Mouse (Mus musculus) midbrain, embryonic 14.5 days (tissue): ENCODE measurements around the gene Eya4. TPM values are rescaled to one million over a fixed set of nuclear protein-coding genes. Genes with fewer than 3 reads are reported as not detected.

Experiments
- ATAC-seq: fragments of 200-750 bp; cut with Nextera tagmentation; 2 replicates; pipeline ENCODE4 v1.8.0; 2017; ENCODE audit warnings: moderate number of reproducible peaks, moderate library complexity; ENCODE audit not compliant: low FRiP score, low TSS enrichment
- DNase-seq: peaks from one replicate; pipeline ENCODE4 v3.0.0-alpha.2; 2015
- H3K27ac ChIP-seq: fragments of 300-500 bp; sonication (generic); replicated peaks from 2 replicates; pipeline ENCODE4 v1.5.1; 2014; ENCODE audit warnings: mild to moderate bottlenecking, low read depth, low read length, moderate library complexity
- H3K27me3 ChIP-seq: fragments of 300-500 bp; sonication (generic); 2 replicates; pipeline ENCODE4 v1.6.1; 2014; ENCODE audit warnings: low read length, control low read depth, mixed read lengths; ENCODE audit not compliant: control insufficient read depth, insufficient read depth
- H3K36me3 ChIP-seq: fragments of 300-500 bp; sonication (generic); 2 replicates; pipeline ENCODE4 v1.6.1; 2014; ENCODE audit warnings: low read length, control low read depth; ENCODE audit not compliant: control insufficient read depth, insufficient read depth
- H3K4me1 ChIP-seq: fragments of 300-500 bp; sonication (generic); 2 replicates; pipeline ENCODE4 v1.6.1; 2014; ENCODE audit warnings: mild to moderate bottlenecking, antibody characterized with exemption, low read length, control low read depth; ENCODE audit not compliant: control insufficient read depth, insufficient read depth
- H3K4me2 ChIP-seq: fragments of 300-500 bp; sonication (generic); 2 replicates; pipeline ENCODE4 v1.6.1; 2014; ENCODE audit warnings: mild to moderate bottlenecking, low read length, moderate library complexity
- H3K4me3 ChIP-seq: fragments of 300-500 bp; sonication (generic); replicated peaks from 2 replicates; pipeline ENCODE4 v1.5.1; 2014; ENCODE audit warnings: low read depth, low read length
- H3K9ac ChIP-seq: fragments of 300-500 bp; sonication (generic); replicated peaks from 2 replicates; pipeline ENCODE4 v1.6.1; 2014; ENCODE audit warnings: mild to moderate bottlenecking, low read length, moderate library complexity
- H3K9me3 ChIP-seq: fragments of 300-500 bp; sonication (generic); 2 replicates; pipeline ENCODE4 v1.6.1; 2016; ENCODE audit warnings: low read length, control low read depth, mixed read lengths; ENCODE audit not compliant: control insufficient read depth
- WGBS: fragments of 180-500 bp; shearing (Covaris S2); extraction: QIAGEN DNeasy Blood & Tissue Kit; methylation state at CpG from one replicate; pipeline ENCODE4 v1.1.7; 2014; 5-methylcytosine and 5-hydroxymethylcytosine counted together
- polyA plus RNA-seq: library from polyadenylated mRNA; unstranded; fragments of >200 nt; fragmentation: Nextera tagmentation; extraction: Ambion mirVana; gene quantifications from 2 replicates; pipeline ENCODE4 v1.2.1, GENCODE M21; 2014

The Eya4 gene
- polyA plus RNA-seq, 1 experiment from 2014 or later, result 0.55 TPM

GRCm38 (mm10) chr10:23348101-23348892 lies 2.3 kb downstream of the Eya4 start:
- ATAC-seq (no peak), DNase-seq (peak; percentile 36)
- Histone ChIP-seq H3K4me2 (peak overlapping the region; percentile 92), H3K27me3 (peaks cover 37% of the 10 kb centered on the region; the same call in 1 of the 2 replicates), H3K4me3 (peak overlapping the region; percentile 55), H3K27ac (no peak overlapping the region), H3K36me3 (no peaks in the 10 kb centered on the region), H3K4me1 (peaks cover 15% of the 10 kb centered on the region), H3K9me3 (no peaks in the 10 kb centered on the region), H3K9ac (no peak overlapping the region)
- WGBS, result 1% methylated on average over 34 of the region's 34 CpGs

- ATAC-seq (no peak), DNase-seq (no peak)
- Histone ChIP-seq H3K4me1 (no peaks in the 10 kb centered on the region), H3K4me2 (no peak overlapping the region), H3K4me3 (no peak overlapping the region), H3K36me3 (no peaks in the 10 kb centered on the region), H3K27me3 (no peaks in the 10 kb centered on the region), H3K27ac (no peak overlapping the region), H3K9ac (no peak overlapping the region), H3K9me3 (no peaks in the 10 kb centered on the region)
- WGBS, result 97% methylated on average over 1 of the region's 1 CpGs
These were observed 13.3 kb downstream of the Eya4 start for GRCm38 (mm10) chr10:23337250-23337649.

- no peaks in the 10 kb centered on the region for H3K36me3 ChIP-seq
- no peak overlapping the region for H3K4me2 ChIP-seq
- H3K9ac ChIP-seq, result no peak overlapping the region
- DNase-seq, result no peak
- no peak overlapping the region for H3K27ac ChIP-seq
- H3K4me1 ChIP-seq, result no peaks in the 10 kb centered on the region
- 82% methylated on average over 5 of the region's 5 CpGs for WGBS
- no peak overlapping the region for H3K4me3 ChIP-seq
- no peak for ATAC-seq
- H3K27me3 ChIP-seq, result no peaks in the 10 kb centered on the region
- H3K9me3 ChIP-seq, result no peaks in the 10 kb centered on the region
These were observed 17.8 kb downstream of the Eya4 start for GRCm38 (mm10) chr10:23332768-23333167.

- ATAC-seq, result no peak
- Histone ChIP-seq H3K4me1 (no peaks in the 10 kb centered on the region), H3K4me3 (no peak overlapping the region), H3K9me3 (no peaks in the 10 kb centered on the region), H3K27me3 (no peaks in the 10 kb centered on the region), H3K36me3 (no peaks in the 10 kb centered on the region), H3K27ac (no peak overlapping the region), H3K4me2 (no peak overlapping the region), H3K9ac (no peak overlapping the region)
- no peak for DNase-seq
- WGBS, result 89% methylated on average over 6 of the region's 6 CpGs
These were observed 22.9 kb downstream of the Eya4 start for GRCm38 (mm10) chr10:23327651-23328050.

GRCm38 (mm10) chr10:23322275-23322674 lies 28.3 kb downstream of the Eya4 start:
- no peak for ATAC-seq

GRCm38 (mm10) chr10:23295616-23296015 lies 55.0 kb downstream of the Eya4 start:
- Histone ChIP-seq H3K36me3 (no peaks in the 10 kb centered on the region), H3K4me3 (no peak overlapping the region), H3K27ac (no peak overlapping the region), H3K9me3 (no peaks in the 10 kb centered on the region), H3K9ac (no peak overlapping the region), H3K27me3 (no peaks in the 10 kb centered on the region), H3K4me1 (no peaks in the 10 kb centered on the region), H3K4me2 (no peak overlapping the region)
- 86% methylated on average over 3 of the region's 3 CpGs for WGBS
- ATAC-seq, result no peak
- no peak for DNase-seq

More at GRCm38 (mm10) chr10:23322275-23322674, 28.3 kb downstream of the Eya4 start:
- Histone ChIP-seq H3K9ac (no peak overlapping the region), H3K4me3 (no peak overlapping the region), H3K4me1 (no peaks in the 10 kb centered on the region), H3K36me3 (no peaks in the 10 kb centered on the region), H3K27ac (no peak overlapping the region), H3K4me2 (no peak overlapping the region), H3K27me3 (no peaks in the 10 kb centered on the region), H3K9me3 (no peaks in the 10 kb centered on the region)
- WGBS, result 69% methylated on average over 4 of the region's 4 CpGs
- DNase-seq, result no peak

- WGBS, result 87% methylated on average over 7 of the region's 7 CpGs
- Histone ChIP-seq H3K9me3 (no peaks in the 10 kb centered on the region), H3K27ac (no peak overlapping the region), H3K4me3 (no peak overlapping the region), H3K9ac (no peak overlapping the region), H3K4me2 (no peak overlapping the region), H3K27me3 (no peaks in the 10 kb centered on the region), H3K4me1 (no peaks in the 10 kb centered on the region), H3K36me3 (no peaks in the 10 kb centered on the region)
- ATAC-seq (no peak), DNase-seq (no peak)
These were observed 58.1 kb downstream of the Eya4 start for GRCm38 (mm10) chr10:23292495-23292894.

- no peak for DNase-seq
These were observed 73.2 kb downstream of the Eya4 start for GRCm38 (mm10) chr10:23277371-23277770.

GRCm38 (mm10) chr10:23271050-23271621 lies 79.5 kb downstream of the Eya4 start:
- Histone ChIP-seq H3K9ac (no peak overlapping the region), H3K4me1 (no peaks in the 10 kb centered on the region), H3K4me3 (no peak overlapping the region), H3K27ac (no peak overlapping the region), H3K4me2 (peak overlapping the region; percentile 12; the same call in 1 of the 2 replicates), H3K9me3 (no peaks in the 10 kb centered on the region), H3K36me3 (no peaks in the 10 kb centered on the region), H3K27me3 (no peaks in the 10 kb centered on the region)
- peak; percentile 45 for DNase-seq
- WGBS, result 38% methylated on average over 9 of the region's 9 CpGs
- ATAC-seq, result peak; percentile 76

More at GRCm38 (mm10) chr10:23277371-23277770, 73.2 kb downstream of the Eya4 start:
- Histone ChIP-seq H3K9ac (no peak overlapping the region), H3K27ac (no peak overlapping the region), H3K4me3 (no peak overlapping the region), H3K9me3 (no peaks in the 10 kb centered on the region), H3K27me3 (no peaks in the 10 kb centered on the region), H3K4me1 (no peaks in the 10 kb centered on the region), H3K36me3 (no peaks in the 10 kb centered on the region), H3K4me2 (no peak overlapping the region)
- WGBS, result 95% methylated on average over 3 of the region's 3 CpGs
- ATAC-seq, result no peak
